ENCODE assay signal across 29 mouse cellular contexts in genomic region chr7:131992226-131992625, GRCm38 (mm10). TPM values are rescaled to one million over a fixed set of nuclear protein-coding genes. Genes with fewer than 3 reads are reported as not detected.
"Had no signal": no experiment of that assay in that cellular context is flagged by ENCODE, and none has a peak within 500 bp of the region (broad histone marks: within the 10 kb centered on the region; RNA-seq: fewer than 3 reads in every experiment).

No protein-coding gene starts in this region.

- H3K36me3 ChIP-seq: embryonic facial prominence, embryonic 10.5 days; embryonic facial prominence, embryonic 12.5 days; embryonic facial prominence, embryonic 13.5 days; embryonic facial prominence, embryonic 15.5 days; forebrain, embryonic 10.5 days; forebrain, embryonic 12.5 days; forebrain, embryonic 15.5 days; heart, embryonic 10.5 days had no signal

- H3K4me3 ChIP-seq: embryonic facial prominence, embryonic 10.5 days; embryonic facial prominence, embryonic 12.5 days; embryonic facial prominence, embryonic 13.5 days; embryonic facial prominence, embryonic 15.5 days; erythroblast, embryonic 14.5 days; forebrain, embryonic 10.5 days; forebrain, embryonic 12.5 days; forebrain, embryonic 13.5 days; forebrain, embryonic 15.5 days; gastrocnemius, adult 2 months; heart, adult 2 months; heart, embryonic 10.5 days had no signal

- H3K9ac ChIP-seq: embryonic facial prominence, embryonic 12.5 days; embryonic facial prominence, embryonic 13.5 days; embryonic facial prominence, embryonic 15.5 days; forebrain, embryonic 12.5 days; forebrain, embryonic 13.5 days; forebrain, embryonic 15.5 days; forebrain, postnatal 0 days had no signal

- H3K9me3 ChIP-seq: embryonic facial prominence, embryonic 10.5 days; embryonic facial prominence, embryonic 12.5 days; embryonic facial prominence, embryonic 13.5 days; embryonic facial prominence, embryonic 15.5 days; forebrain, embryonic 12.5 days; forebrain, embryonic 13.5 days; forebrain, embryonic 15.5 days had no signal

- H3K27ac ChIP-seq: embryonic facial prominence, embryonic 10.5 days; embryonic facial prominence, embryonic 12.5 days; embryonic facial prominence, embryonic 13.5 days; embryonic facial prominence, embryonic 15.5 days; forebrain, embryonic 10.5 days; forebrain, embryonic 12.5 days; forebrain, embryonic 13.5 days; forebrain, embryonic 15.5 days; gastrocnemius, adult 2 months; heart, adult 2 months; heart, embryonic 10.5 days had no signal

- H3K27me3 ChIP-seq: embryonic facial prominence, embryonic 12.5 days; embryonic facial prominence, embryonic 13.5 days; embryonic facial prominence, embryonic 15.5 days; forebrain, embryonic 12.5 days; forebrain, embryonic 13.5 days; forebrain, embryonic 15.5 days had no signal

- DNase-seq: cerebellum, adult 9-10 months; cerebellum, adult 9-11 months; cerebellum, postnatal 10 days; cerebellum, postnatal 14 days; cerebellum, postnatal 25 days; cerebellum, postnatal 36 days; embryo, embryonic 11 days; forebrain, postnatal 0 days; gastrocnemius, adult 2 months; gastrocnemius, postnatal 10 days; gastrocnemius, postnatal 14 days; gastrocnemius, postnatal 25 days; gastrocnemius, postnatal 36 days; heart, adult 11 months; heart, adult 18-20 months; heart, adult 2 months had no signal

- H3K4me2 ChIP-seq: embryonic facial prominence, embryonic 12.5 days; embryonic facial prominence, embryonic 13.5 days; embryonic facial prominence, embryonic 15.5 days; forebrain, embryonic 12.5 days; forebrain, embryonic 13.5 days; forebrain, embryonic 15.5 days had no signal

- H3K4me1 ChIP-seq: embryonic facial prominence, embryonic 12.5 days; embryonic facial prominence, embryonic 13.5 days; embryonic facial prominence, embryonic 15.5 days; forebrain, embryonic 12.5 days; forebrain, embryonic 13.5 days; forebrain, embryonic 15.5 days; heart, embryonic 10.5 days had no signal

- ATAC-seq: forebrain, embryonic 13.5 days; forebrain, embryonic 14.5 days; forebrain, embryonic 15.5 days; forebrain, embryonic 16.5 days; forebrain, postnatal 0 days had no signal

RNA-seq across cellular contexts. Expression of gene Gpr26, which starts 26.0 kb away (rescaled TPM):
- polyA plus RNA-seq: embryonic facial prominence, embryonic 10.5 days; embryonic facial prominence, embryonic 15.5 days; erythroblast, embryonic 14.5 days; gonadal fat pad, adult 2 months; heart, adult 2 months; heart, embryonic 10.5 days had no signal
